Mouse (Mus musculus) heart, embryonic 13.5 days (tissue): ENCODE results near the gene Epha7. TPM values are rescaled to one million over a fixed set of nuclear protein-coding genes. Genes with fewer than 3 reads are reported as not detected.

Source experiments
- ATAC-seq: fragments of 200-750 bp; cut with Nextera tagmentation; 2 replicates; pipeline ENCODE4 v1.8.0; 2017; ENCODE audit warnings: moderate TSS enrichment; ENCODE audit not compliant: insufficient number of reproducible peaks, low FRiP score, low TSS enrichment; ENCODE audit errors: extremely low read depth
- H3K27ac ChIP-seq: fragments of 300-500 bp; sonication (generic); replicated peaks from 2 replicates; pipeline ENCODE4 v1.5.1; 2015; ENCODE audit warnings: moderate library complexity, mild to moderate bottlenecking, inconsistent platforms
- H3K27me3 ChIP-seq: fragments of 300-500 bp; sonication (generic); replicated peaks from 2 replicates; pipeline ENCODE4 v1.6.1; 2015; ENCODE audit warnings: mild to moderate bottlenecking, inconsistent platforms
- H3K36me3 ChIP-seq: fragments of 300-500 bp; sonication (generic); 2 replicates; pipeline ENCODE4 v1.6.1; 2015; ENCODE audit warnings: mild to moderate bottlenecking, inconsistent platforms
- H3K4me1 ChIP-seq: fragments of 300-500 bp; sonication (generic); 2 replicates; pipeline ENCODE4 v1.6.1; 2015; ENCODE audit warnings: inconsistent platforms
- H3K4me2 ChIP-seq: fragments of 300-500 bp; sonication (generic); 2 replicates; pipeline ENCODE4 v1.6.1; 2015; ENCODE audit warnings: inconsistent platforms, mild to moderate bottlenecking, moderate library complexity
- H3K4me3 ChIP-seq: fragments of 300-500 bp; sonication (generic); 2 replicates; pipeline ENCODE4 v1.5.1; 2015; ENCODE audit warnings: moderate library complexity, mild to moderate bottlenecking, inconsistent platforms
- H3K9ac ChIP-seq: fragments of 300-500 bp; sonication (generic); 2 replicates; pipeline ENCODE4 v1.6.1; 2015; ENCODE audit warnings: inconsistent platforms, mild to moderate bottlenecking, moderate library complexity
- H3K9me3 ChIP-seq: fragments of 300-500 bp; sonication (generic); 2 replicates; pipeline ENCODE4 v1.6.1; 2016; ENCODE audit warnings: inconsistent platforms
- WGBS: fragments of 180-500 bp; shearing (Covaris S2); methylation state at CpG from one replicate; pipeline ENCODE4 v1.1.7; 2015; ENCODE audit warnings: mixed read lengths; 5-methylcytosine and 5-hydroxymethylcytosine counted together
- polyA plus RNA-seq: library from polyadenylated mRNA; unstranded; fragments of >200 nt; fragmentation: Nextera tagmentation; extraction: Ambion mirVana; gene quantifications from 2 replicates; pipeline ENCODE4 v1.2.1, GENCODE M21; 2015

The Epha7 gene
- 33.9 and 37.4 TPM in 2 replicates for polyA plus RNA-seq

DNA sequence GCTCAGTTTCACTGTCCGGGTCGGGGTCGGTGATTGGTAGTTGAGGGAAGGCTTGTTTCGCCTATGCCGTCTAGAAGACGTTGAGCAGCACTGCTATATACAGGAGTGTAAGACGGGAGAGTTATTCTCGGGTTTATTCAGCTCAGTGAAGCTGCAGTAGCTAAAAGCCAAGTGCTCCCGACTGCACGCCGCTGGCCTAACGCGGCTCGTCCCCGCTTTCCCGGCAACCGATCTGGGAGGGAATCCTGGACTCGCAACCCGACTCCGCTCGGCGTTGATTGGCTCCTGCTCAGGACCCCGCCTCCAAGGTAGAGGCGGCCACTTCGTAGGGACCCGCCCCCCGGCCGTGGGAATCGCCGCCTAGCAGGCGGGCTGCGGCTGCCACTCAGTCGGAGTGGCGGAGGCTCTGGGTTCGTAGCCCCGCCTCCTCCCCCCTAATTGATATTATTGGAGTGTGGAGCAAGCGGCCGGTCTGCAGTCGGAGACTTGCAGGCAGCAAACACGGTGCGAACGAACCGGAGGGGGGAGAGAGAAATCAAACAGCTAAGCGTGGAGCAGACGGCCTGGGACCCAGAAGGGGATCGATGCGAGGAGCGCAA, at the start of gene Epha7:
Epha7 (plus strand) TSS at position 441 of the 599 bp plus-strand sequence.
- under 1% methylated on average over 48 of the region's 48 CpGs for WGBS
- Histone ChIP-seq H3K27me3 (no peaks in the 10 kb centered on the region), H3K4me3 (peak within 1 kb of the TSS; percentile 76), H3K36me3 (no peaks in the 10 kb centered on the region), H3K9me3 (no peaks in the 10 kb centered on the region), H3K4me1 (peaks cover 8% of the 10 kb centered on the region; the same call in 1 of the 2 replicates), H3K9ac (peak within 1 kb of the TSS; percentile 92), H3K4me2 (peak within 1 kb of the TSS; percentile 82), H3K27ac (peak within 1 kb of the TSS; percentile 97)
- peak; percentile 97 for ATAC-seq

GRCm38 (mm10) chr4:28783961-28784360, 29.0 kb upstream of the Epha7 start:
- no peak overlapping the region for H3K27ac ChIP-seq
- no peaks in the 10 kb centered on the region for H3K27me3 ChIP-seq
- 34% methylated on average over 3 of the region's 3 CpGs for WGBS
- no peak overlapping the region for H3K4me3 ChIP-seq
- H3K9ac ChIP-seq = no peak overlapping the region
- H3K36me3 ChIP-seq = no peaks in the 10 kb centered on the region
- no peaks in the 10 kb centered on the region for H3K9me3 ChIP-seq
- no peaks in the 10 kb centered on the region; the same call in 1 of the 2 replicates for H3K4me1 ChIP-seq
- no peak for ATAC-seq
- no peak overlapping the region for H3K4me2 ChIP-seq

DNA sequence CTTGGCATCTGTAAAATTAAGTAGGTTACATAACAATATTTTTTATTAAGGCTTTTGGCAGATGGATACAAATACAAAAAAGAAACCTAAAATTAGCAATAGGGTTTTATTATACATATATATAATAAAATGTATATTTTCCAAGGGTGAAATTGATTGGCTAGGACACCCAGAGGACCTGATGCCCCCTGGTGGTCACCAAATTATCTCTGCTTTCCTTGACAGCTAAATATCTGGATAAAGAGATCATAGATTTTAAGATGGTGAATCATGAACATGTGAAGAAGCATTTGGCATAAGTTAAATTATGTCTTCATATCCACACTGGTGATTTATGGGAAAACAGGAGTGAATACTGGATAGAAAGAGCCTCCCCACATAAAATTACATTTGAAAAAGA, 4.1 kb upstream of the Epha7 start:
- Histone ChIP-seq H3K36me3 (no peaks in the 10 kb centered on the region), H3K27ac (no peak overlapping the region), H3K9ac (no peak overlapping the region), H3K4me1 (peaks cover 6% of the 10 kb centered on the region; the same call in 1 of the 2 replicates), H3K4me3 (no peak overlapping the region), H3K27me3 (no peaks in the 10 kb centered on the region), H3K4me2 (no peak overlapping the region), H3K9me3 (no peaks in the 10 kb centered on the region)
- no peak for ATAC-seq

DNA sequence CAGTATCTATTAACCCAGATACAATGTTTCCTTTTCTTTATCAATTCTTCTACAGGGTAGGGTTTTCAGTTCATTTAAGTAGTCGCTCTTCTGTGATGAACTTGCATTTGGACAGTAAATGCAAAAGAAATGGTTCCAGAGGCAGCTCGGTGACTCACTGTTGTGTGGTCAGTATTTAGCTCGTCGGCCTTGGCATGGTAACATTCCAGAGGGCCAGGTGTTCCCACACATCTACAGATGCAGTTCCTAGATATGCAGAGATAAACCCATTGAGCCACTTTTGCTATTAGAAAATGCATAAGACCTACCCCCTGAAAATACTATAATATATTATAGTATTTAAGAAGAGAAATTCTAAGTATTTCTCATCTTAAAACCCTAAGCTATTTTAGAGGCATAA, 3.2 kb upstream of the Epha7 start:
- 69% methylated on average over 4 of the region's 4 CpGs for WGBS
- Histone ChIP-seq H3K4me2 (no peak overlapping the region), H3K9me3 (no peaks in the 10 kb centered on the region), H3K27me3 (no peaks in the 10 kb centered on the region), H3K27ac (no peak overlapping the region), H3K9ac (no peak overlapping the region), H3K4me3 (no peak overlapping the region), H3K36me3 (no peaks in the 10 kb centered on the region), H3K4me1 (peaks cover 6% of the 10 kb centered on the region; the same call in 1 of the 2 replicates)
- ATAC-seq = no peak

- ATAC-seq = no peak
- under 1% methylated on average over 65 of the region's 94 CpGs for WGBS
- peak overlapping the region; percentile 97 for H3K27ac ChIP-seq
Measured at GRCm38 (mm10) chr4:28813551-28814475, 882 bp downstream of the Epha7 start.

GRCm38 (mm10) chr4:28814476-28814815, 1.5 kb downstream of the Epha7 start:
- H3K27ac ChIP-seq = peak overlapping the region; percentile 97
- H3K4me1 ChIP-seq = peaks cover 8% of the 10 kb centered on the region; the same call in 1 of the 2 replicates
- H3K27me3 ChIP-seq = no peaks in the 10 kb centered on the region
- peak overlapping the region; percentile 76 for H3K4me3 ChIP-seq
- no peak for ATAC-seq
- H3K9ac ChIP-seq = peak overlapping the region; percentile 92
- H3K4me2 ChIP-seq = peak overlapping the region; percentile 82
- H3K9me3 ChIP-seq = no peaks in the 10 kb centered on the region
- no peaks in the 10 kb centered on the region for H3K36me3 ChIP-seq
- under 1% methylated on average over 8 of the region's 8 CpGs for WGBS

More at GRCm38 (mm10) chr4:28813551-28814475, 882 bp downstream of the Epha7 start:
- peak overlapping the region; percentile 92 for H3K9ac ChIP-seq
- no peaks in the 10 kb centered on the region for H3K9me3 ChIP-seq
- H3K4me3 ChIP-seq = peak overlapping the region; percentile 76
- H3K4me2 ChIP-seq = peak overlapping the region; percentile 82
- H3K4me1 ChIP-seq = peaks cover 8% of the 10 kb centered on the region; the same call in 1 of the 2 replicates
- H3K36me3 ChIP-seq = no peaks in the 10 kb centered on the region
- H3K27me3 ChIP-seq = no peaks in the 10 kb centered on the region

- ATAC-seq = peak; percentile 11; the same call in 1 of the 2 replicates
- WGBS = under 1% methylated on average over 67 of the region's 72 CpGs
- Histone ChIP-seq H3K27ac (peak overlapping the region; percentile 97), H3K36me3 (peaks cover 2% of the 10 kb centered on the region; the same call in 1 of the 2 replicates), H3K9me3 (no peaks in the 10 kb centered on the region), H3K27me3 (no peaks in the 10 kb centered on the region), H3K4me3 (peak overlapping the region; percentile 76), H3K4me1 (peaks cover 8% of the 10 kb centered on the region; the same call in 1 of the 2 replicates), H3K9ac (peak overlapping the region; percentile 92), H3K4me2 (peak overlapping the region; percentile 82)
Measured at GRCm38 (mm10) chr4:28814816-28815620, 2.1 kb downstream of the Epha7 start.

- peaks cover 8% of the 10 kb centered on the region; the same call in 1 of the 2 replicates for H3K4me1 ChIP-seq
- ATAC-seq = no peak
- H3K27me3 ChIP-seq = no peaks in the 10 kb centered on the region
- H3K4me2 ChIP-seq = peak overlapping the region; percentile 82
- no peaks in the 10 kb centered on the region for H3K9me3 ChIP-seq
- peak overlapping the region; percentile 76 for H3K4me3 ChIP-seq
- peak overlapping the region; percentile 97 for H3K27ac ChIP-seq
- 0% methylated on average over 15 of the region's 15 CpGs for WGBS
- peak overlapping the region; percentile 92 for H3K9ac ChIP-seq
- H3K36me3 ChIP-seq = peaks cover 6% of the 10 kb centered on the region
Measured at GRCm38 (mm10) chr4:28815621-28815920, 2.6 kb downstream of the Epha7 start.

- Histone ChIP-seq H3K27ac (0 out of 2 replicates have a peak overlapping the region, but pooled peaks have one; percentile 38), H3K4me3 (no peak overlapping the region), H3K9me3 (no peaks in the 10 kb centered on the region), H3K4me1 (peaks cover 11% of the 10 kb centered on the region), H3K4me2 (no peak overlapping the region), H3K36me3 (peaks cover 27% of the 10 kb centered on the region), H3K27me3 (no peaks in the 10 kb centered on the region), H3K9ac (no peak overlapping the region)
- no peak for ATAC-seq
- WGBS = 28% methylated on average over 1 of the region's 1 CpGs
Measured at GRCm38 (mm10) chr4:28823616-28824015, 10.7 kb downstream of the Epha7 start.

DNA sequence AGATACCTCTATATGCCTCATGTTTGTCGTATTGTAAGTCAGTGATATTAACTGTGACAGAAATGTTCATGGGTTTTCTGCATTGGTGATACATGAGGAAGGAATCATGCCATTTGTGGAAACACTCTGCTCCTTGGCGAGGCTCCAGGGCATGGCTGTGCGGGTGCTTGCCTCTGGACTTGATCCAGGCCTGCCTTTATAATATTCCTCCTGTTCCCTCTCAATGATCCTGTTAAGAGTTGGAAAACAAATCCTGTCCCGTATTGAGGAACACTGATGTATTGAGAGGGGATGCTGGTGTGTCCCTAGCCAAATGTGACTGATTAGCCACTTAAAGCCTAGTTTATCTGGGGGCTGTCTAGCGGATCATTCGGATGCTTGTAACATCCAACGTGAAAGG, 11.7 kb downstream of the Epha7 start:
- 31% methylated on average over 7 of the region's 7 CpGs for WGBS
- Histone ChIP-seq H3K4me3 (0 out of 2 replicates have a peak overlapping the region, but pooled peaks have one; percentile 17), H3K9me3 (no peaks in the 10 kb centered on the region), H3K9ac (peak overlapping the region; percentile 50; the same call in 1 of the 2 replicates), H3K27ac (peak overlapping the region; percentile 66), H3K27me3 (no peaks in the 10 kb centered on the region), H3K36me3 (peaks cover 27% of the 10 kb centered on the region), H3K4me1 (peaks cover 11% of the 10 kb centered on the region), H3K4me2 (peak overlapping the region; percentile 52)
- ATAC-seq = no peak

DNA sequence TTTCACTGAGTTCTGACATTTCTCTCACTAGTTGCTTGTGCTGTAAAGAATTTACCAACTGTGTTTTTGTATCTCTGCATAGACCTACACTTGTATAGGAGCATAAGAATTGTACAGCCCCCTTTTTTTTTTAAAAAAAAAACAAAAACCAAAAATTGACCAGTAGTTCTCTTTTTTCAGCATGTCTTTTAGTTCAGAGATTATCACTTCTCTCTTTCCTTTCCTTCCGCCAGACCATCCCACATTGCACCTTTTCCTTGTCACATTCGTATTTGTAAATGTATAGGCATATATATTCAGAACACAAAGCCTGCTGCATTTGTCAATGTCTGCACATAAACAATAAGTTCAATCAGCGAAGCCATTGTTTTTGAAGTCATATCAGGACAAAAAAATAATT, 24.7 kb downstream of the Epha7 start:
- ATAC-seq = no peak
- H3K9ac ChIP-seq = no peak overlapping the region
- peaks cover 16% of the 10 kb centered on the region for H3K36me3 ChIP-seq
- H3K27ac ChIP-seq = no peak overlapping the region
- WGBS = 78% methylated on average over 3 of the region's 3 CpGs
- H3K9me3 ChIP-seq = no peaks in the 10 kb centered on the region
- H3K4me2 ChIP-seq = no peak overlapping the region
- no peak overlapping the region for H3K4me3 ChIP-seq
- H3K4me1 ChIP-seq = peaks cover 17% of the 10 kb centered on the region
- H3K27me3 ChIP-seq = no peaks in the 10 kb centered on the region
